Mouse (Mus musculus) midbrain, embryonic 12.5 days (tissue): Measurements from ENCODE around the gene Gm20388. TPM values are rescaled to one million over a fixed set of nuclear protein-coding genes. Genes with fewer than 3 reads are reported as not detected.

ENCODE experiments used
- ATAC-seq: fragments of 200-750 bp; cut with Nextera tagmentation; 2 replicates; pipeline ENCODE4 v1.8.0; 2017; ENCODE audit warnings: low read depth, moderate TSS enrichment, moderate library complexity; ENCODE audit not compliant: low FRiP score
- H3K27ac ChIP-seq: fragments of 300-500 bp; sonication (generic); replicated peaks from 2 replicates; pipeline ENCODE4 v1.5.1; 2016; ENCODE audit warnings: mild to moderate bottlenecking
- H3K27me3 ChIP-seq: fragments of 300-500 bp; sonication (generic); 2 replicates; pipeline ENCODE4 v1.6.1; 2016; ENCODE audit warnings: mild to moderate bottlenecking
- H3K36me3 ChIP-seq: fragments of 300-500 bp; sonication (generic); 2 replicates; pipeline ENCODE4 v1.6.1; 2016
- H3K4me1 ChIP-seq: fragments of 300-500 bp; sonication (generic); 2 replicates; pipeline ENCODE4 v1.6.1; 2016
- H3K4me2 ChIP-seq: fragments of 300-500 bp; sonication (generic); replicated peaks from 2 replicates; pipeline ENCODE4 v1.6.1; 2016; ENCODE audit warnings: mild to moderate bottlenecking, moderate library complexity
- H3K4me3 ChIP-seq: fragments of 300-500 bp; sonication (generic); 2 replicates; pipeline ENCODE4 v1.5.1; 2016; ENCODE audit warnings: mild to moderate bottlenecking
- H3K9ac ChIP-seq: fragments of 300-500 bp; sonication (generic); replicated peaks from 2 replicates; pipeline ENCODE4 v1.6.1; 2016; ENCODE audit warnings: mild to moderate bottlenecking, moderate library complexity
- H3K9me3 ChIP-seq: fragments of 300-500 bp; sonication (generic); 2 replicates; pipeline ENCODE4 v1.6.1; 2016; ENCODE audit warnings: mild to moderate bottlenecking
- WGBS: fragments of 180-500 bp; shearing (Covaris S2); methylation state at CpG from one replicate; pipeline ENCODE4 v1.1.7; 2016; 5-methylcytosine and 5-hydroxymethylcytosine counted together
- polyA plus RNA-seq: library from polyadenylated mRNA; unstranded; fragments of >200 nt; fragmentation: Nextera tagmentation; extraction: Ambion mirVana; gene quantifications from 2 replicates; pipeline ENCODE4 v1.2.1, GENCODE M21; 2016

Gm20388 gene
- polyA plus RNA-seq, 1 experiment from 2014 or later = not detected

GRCm38 (mm10) chr8:122350309-122351089 lies 2439.9 kb downstream of the Gm20388 start:
- Histone ChIP-seq H3K9ac (0 out of 2 replicates have a peak overlapping the region, but pooled peaks have one; percentile 6), H3K4me2 (peak overlapping the region; percentile 14), H3K4me1 (peaks cover 17% of the 10 kb centered on the region), H3K27ac (no peak overlapping the region; the same call in 1 of the 2 replicates), H3K4me3 (no peak overlapping the region), H3K27me3 (peaks cover 62% of the 10 kb centered on the region), H3K36me3 (no peaks in the 10 kb centered on the region), H3K9me3 (no peaks in the 10 kb centered on the region)
- 25% methylated on average over 11 of the region's 11 CpGs for WGBS
- ATAC-seq = peak; percentile 69

- peaks cover 17% of the 10 kb centered on the region for H3K4me1 ChIP-seq
- ATAC-seq = no peak
- no peaks in the 10 kb centered on the region for H3K9me3 ChIP-seq
- no peak overlapping the region for H3K27ac ChIP-seq
- 88% methylated on average over 8 of the region's 8 CpGs for WGBS
- no peak overlapping the region for H3K4me3 ChIP-seq
- H3K4me2 ChIP-seq = no peak overlapping the region
- H3K27me3 ChIP-seq = peaks cover 60% of the 10 kb centered on the region
- H3K36me3 ChIP-seq = no peaks in the 10 kb centered on the region
- H3K9ac ChIP-seq = no peak overlapping the region
Observed at GRCm38 (mm10) chr8:122354157-122354556, 2443.5 kb downstream of the Gm20388 start.

GRCm38 (mm10) chr8:122355642-122356606 lies 2445.3 kb downstream of the Gm20388 start:
- Histone ChIP-seq H3K27ac (no peak overlapping the region), H3K4me2 (no peak overlapping the region), H3K9me3 (no peaks in the 10 kb centered on the region), H3K27me3 (peaks cover 52% of the 10 kb centered on the region), H3K4me1 (peaks cover 2% of the 10 kb centered on the region; the same call in 1 of the 2 replicates), H3K9ac (no peak overlapping the region), H3K4me3 (no peak overlapping the region), H3K36me3 (no peaks in the 10 kb centered on the region)
- no peak for ATAC-seq
- WGBS = 77% methylated on average over 9 of the region's 9 CpGs

GRCm38 (mm10) chr8:122357202-122357601 lies 2446.6 kb downstream of the Gm20388 start:
- no peaks in the 10 kb centered on the region for H3K36me3 ChIP-seq
- no peaks in the 10 kb centered on the region for H3K9me3 ChIP-seq
- no peak for ATAC-seq
- peaks cover 50% of the 10 kb centered on the region for H3K27me3 ChIP-seq
- H3K9ac ChIP-seq = no peak overlapping the region
- no peak overlapping the region for H3K4me2 ChIP-seq
- no peak overlapping the region for H3K4me3 ChIP-seq
- no peaks in the 10 kb centered on the region for H3K4me1 ChIP-seq
- WGBS = 58% methylated on average over 11 of the region's 11 CpGs
- no peak overlapping the region for H3K27ac ChIP-seq

- Histone ChIP-seq H3K27ac (no peak overlapping the region), H3K4me3 (no peak overlapping the region), H3K4me1 (no peaks in the 10 kb centered on the region), H3K9me3 (no peaks in the 10 kb centered on the region), H3K36me3 (no peaks in the 10 kb centered on the region), H3K27me3 (peaks cover 51% of the 10 kb centered on the region), H3K9ac (no peak overlapping the region), H3K4me2 (no peak overlapping the region)
- 85% methylated on average over 5 of the region's 5 CpGs for WGBS
- no peak for ATAC-seq
Observed at GRCm38 (mm10) chr8:122357641-122358040, 2447.0 kb downstream of the Gm20388 start.

GRCm38 (mm10) chr8:122359111-122359775 lies 2448.6 kb downstream of the Gm20388 start:
- no peak for ATAC-seq
- Histone ChIP-seq H3K27me3 (peaks cover 52% of the 10 kb centered on the region), H3K9ac (no peak overlapping the region), H3K27ac (no peak overlapping the region), H3K4me2 (no peak overlapping the region), H3K4me1 (no peaks in the 10 kb centered on the region), H3K4me3 (no peak overlapping the region), H3K9me3 (no peaks in the 10 kb centered on the region), H3K36me3 (no peaks in the 10 kb centered on the region)
- 81% methylated on average over 15 of the region's 15 CpGs for WGBS

GRCm38 (mm10) chr8:122360696-122361416 lies 2450.2 kb downstream of the Gm20388 start, which contains the start of gene Trhr2:
TSS of gene Trhr2 (minus strand) at chr8:122360746.
- no peak for ATAC-seq
- Histone ChIP-seq H3K9ac (no peak within 1 kb of the TSS), H3K36me3 (no peaks in the 10 kb centered on the region), H3K9me3 (no peaks in the 10 kb centered on the region), H3K27me3 (peaks cover 52% of the 10 kb centered on the region), H3K4me1 (no peaks in the 10 kb centered on the region), H3K27ac (no peak within 1 kb of the TSS), H3K4me2 (no peak within 1 kb of the TSS), H3K4me3 (no peak within 1 kb of the TSS)
- 81% methylated on average over 7 of the region's 7 CpGs for WGBS

- Histone ChIP-seq H3K4me1 (no peaks in the 10 kb centered on the region), H3K4me3 (no peak overlapping the region), H3K9ac (no peak overlapping the region), H3K27me3 (peaks cover 47% of the 10 kb centered on the region), H3K9me3 (no peaks in the 10 kb centered on the region), H3K36me3 (no peaks in the 10 kb centered on the region), H3K4me2 (no peak overlapping the region), H3K27ac (no peak overlapping the region)
- WGBS = 56% methylated on average over 5 of the region's 5 CpGs
- ATAC-seq = no peak
Observed at GRCm38 (mm10) chr8:122362271-122362670, 2451.6 kb downstream of the Gm20388 start.

- WGBS = 31% methylated on average over 7 of the region's 8 CpGs
- Histone ChIP-seq H3K4me2 (no peak overlapping the region), H3K27me3 (peaks cover 48% of the 10 kb centered on the region), H3K4me3 (no peak overlapping the region), H3K27ac (no peak overlapping the region), H3K36me3 (no peaks in the 10 kb centered on the region), H3K4me1 (no peaks in the 10 kb centered on the region), H3K9me3 (no peaks in the 10 kb centered on the region), H3K9ac (no peak overlapping the region)
- ATAC-seq = no peak
Observed at GRCm38 (mm10) chr8:122362967-122363366, 2452.3 kb downstream of the Gm20388 start.

GRCm38 (mm10) chr8:122368494-122368893 lies 2457.9 kb downstream of the Gm20388 start:
- Histone ChIP-seq H3K9ac (no peak overlapping the region), H3K27me3 (peaks cover 22% of the 10 kb centered on the region), H3K36me3 (no peaks in the 10 kb centered on the region), H3K4me2 (no peak overlapping the region), H3K27ac (no peak overlapping the region), H3K4me1 (no peaks in the 10 kb centered on the region), H3K4me3 (no peak overlapping the region), H3K9me3 (no peaks in the 10 kb centered on the region)
- WGBS = 78% methylated on average over 10 of the region's 10 CpGs
- ATAC-seq = no peak

GRCm38 (mm10) chr8:122369665-122370064 lies 2459.0 kb downstream of the Gm20388 start:
- peaks cover 17% of the 10 kb centered on the region for H3K27me3 ChIP-seq
- no peak overlapping the region for H3K9ac ChIP-seq
- H3K4me3 ChIP-seq = no peak overlapping the region
- no peak overlapping the region for H3K4me2 ChIP-seq
- 13% methylated on average over 9 of the region's 9 CpGs for WGBS
- H3K4me1 ChIP-seq = no peaks in the 10 kb centered on the region
- ATAC-seq = no peak
- H3K9me3 ChIP-seq = no peaks in the 10 kb centered on the region
- H3K27ac ChIP-seq = no peak overlapping the region
- no peaks in the 10 kb centered on the region for H3K36me3 ChIP-seq
